Mouse (Mus musculus): Measurements from ENCODE around the gene 3110009E18Rik. TPM values are rescaled to one million over a fixed set of nuclear protein-coding genes. Genes with fewer than 3 reads are reported as not detected.

Gene 3110009E18Rik
- polyA plus RNA-seq, 1 experiment from 2014 or later, result 12.5 TPM

GRCm38 (mm10) chr1:120121930-120122530 lies 1.0 kb downstream of the 3110009E18Rik start:
- TF ChIP-seq CTCF (IDR thresholded peaks at IDR 0.05), result no peak
- no peak for TF ChIP-seq EP300 (IDR thresholded peaks at IDR 0.05)
- ATAC-seq, result no peak
- Histone ChIP-seq H3K27me3 (replicated peaks; ENCODE audit: insufficient read depth, low read length) (no peaks in the 10 kb centered on the region), H3K4me3 (ENCODE audit: low read depth, low read length) (peak overlapping the region; percentile 51), H3K9me3 (ENCODE audit: low read length) (no peaks in the 10 kb centered on the region), H3K27ac (ENCODE audit: low read length) (peak overlapping the region; percentile 91), H3K4me1 (ENCODE audit: insufficient read depth, low read depth, low read length) (peaks cover 13% of the 10 kb centered on the region; the same call in 1 of the 2 replicates), H3K36me3 (ENCODE audit: insufficient read depth, low read length) (no peaks in the 10 kb centered on the region), H3K9ac (replicated peaks; ENCODE audit: low read depth) (peak overlapping the region; percentile 39; the same call in 1 of the 2 replicates), H3K4me2 (replicated peaks; ENCODE audit: low read depth, low read length) (peak overlapping the region; percentile 71)
- 88% methylated on average over 9 of the region's 9 CpGs for WGBS
- DNase-seq (ENCODE audit: low spot score), result no peak

- Histone ChIP-seq H3K9me3 (ENCODE audit: low read length) (no peaks in the 10 kb centered on the region), H3K36me3 (ENCODE audit: insufficient read depth, low read length) (no peaks in the 10 kb centered on the region), H3K4me1 (ENCODE audit: insufficient read depth, low read depth, low read length) (peaks cover 13% of the 10 kb centered on the region; the same call in 1 of the 2 replicates), H3K9ac (replicated peaks; ENCODE audit: low read depth) (no peak overlapping the region), H3K27ac (ENCODE audit: low read length) (no peak overlapping the region), H3K27me3 (replicated peaks; ENCODE audit: insufficient read depth, low read length) (no peaks in the 10 kb centered on the region), H3K4me3 (ENCODE audit: low read depth, low read length) (no peak overlapping the region), H3K4me2 (replicated peaks; ENCODE audit: low read depth, low read length) (no peak overlapping the region)
- WGBS, result 90% methylated on average over 8 of the region's 8 CpGs
- no peak for DNase-seq (ENCODE audit: low spot score)
- no peak for ATAC-seq
- TF ChIP-seq CTCF (IDR thresholded peaks at IDR 0.05) (no peak), EP300 (IDR thresholded peaks at IDR 0.05) (no peak)
These were observed 1.8 kb downstream of the 3110009E18Rik start for GRCm38 (mm10) chr1:120122634-120123383.

GRCm38 (mm10) chr1:120124839-120125238 lies 3.9 kb downstream of the 3110009E18Rik start:
- ATAC-seq (no peak), DNase-seq (ENCODE audit: low spot score) (no peak)
- TF ChIP-seq CTCF (IDR thresholded peaks at IDR 0.05), result no peak
- TF ChIP-seq EP300 (IDR thresholded peaks at IDR 0.05), result no peak
- H3K4me2 ChIP-seq (replicated peaks; ENCODE audit: low read depth, low read length), result no peak overlapping the region
- no peaks in the 10 kb centered on the region for H3K36me3 ChIP-seq (ENCODE audit: insufficient read depth, low read length)
- no peak overlapping the region for H3K4me3 ChIP-seq (ENCODE audit: low read depth, low read length)
- peaks cover 4% of the 10 kb centered on the region; the same call in 1 of the 2 replicates for H3K4me1 ChIP-seq (ENCODE audit: insufficient read depth, low read depth, low read length)
- no peak overlapping the region for H3K9ac ChIP-seq (replicated peaks; ENCODE audit: low read depth)
- H3K9me3 ChIP-seq (ENCODE audit: low read length), result no peaks in the 10 kb centered on the region
- H3K27me3 ChIP-seq (replicated peaks; ENCODE audit: insufficient read depth, low read length), result no peaks in the 10 kb centered on the region
- H3K27ac ChIP-seq (ENCODE audit: low read length), result no peak overlapping the region
- 59% methylated on average over 4 of the region's 4 CpGs for WGBS

GRCm38 (mm10) chr1:120125471-120125870 lies 4.5 kb downstream of the 3110009E18Rik start:
- H3K27me3 ChIP-seq (replicated peaks; ENCODE audit: insufficient read depth, low read length), result no peaks in the 10 kb centered on the region
- H3K9me3 ChIP-seq (ENCODE audit: low read length), result no peaks in the 10 kb centered on the region
- H3K27ac ChIP-seq (ENCODE audit: low read length), result no peak overlapping the region
- H3K4me2 ChIP-seq (replicated peaks; ENCODE audit: low read depth, low read length), result no peak overlapping the region
- no peak for TF ChIP-seq CTCF (IDR thresholded peaks at IDR 0.05)
- no peak for TF ChIP-seq EP300 (IDR thresholded peaks at IDR 0.05)
- DNase-seq (ENCODE audit: low spot score) (peak; percentile 22), ATAC-seq (no peak)
- 46% methylated on average over 6 of the region's 6 CpGs for WGBS
- H3K36me3 ChIP-seq (ENCODE audit: insufficient read depth, low read length), result no peaks in the 10 kb centered on the region
- H3K4me1 ChIP-seq (ENCODE audit: insufficient read depth, low read depth, low read length), result no peaks in the 10 kb centered on the region
- H3K9ac ChIP-seq (replicated peaks; ENCODE audit: low read depth), result no peak overlapping the region
- H3K4me3 ChIP-seq (ENCODE audit: low read depth, low read length), result no peak overlapping the region

GRCm38 (mm10) chr1:120126318-120126717 lies 5.3 kb downstream of the 3110009E18Rik start:
- ATAC-seq, result no peak
- 65% methylated on average over 9 of the region's 9 CpGs for WGBS
- Histone ChIP-seq H3K9ac (replicated peaks; ENCODE audit: low read depth) (no peak overlapping the region), H3K4me2 (replicated peaks; ENCODE audit: low read depth, low read length) (no peak overlapping the region), H3K4me3 (ENCODE audit: low read depth, low read length) (no peak overlapping the region), H3K9me3 (ENCODE audit: low read length) (no peaks in the 10 kb centered on the region), H3K27ac (ENCODE audit: low read length) (no peak overlapping the region), H3K36me3 (ENCODE audit: insufficient read depth, low read length) (no peaks in the 10 kb centered on the region), H3K27me3 (replicated peaks; ENCODE audit: insufficient read depth, low read length) (no peaks in the 10 kb centered on the region), H3K4me1 (ENCODE audit: insufficient read depth, low read depth, low read length) (no peaks in the 10 kb centered on the region)
- DNase-seq (ENCODE audit: low spot score), result no peak
- TF ChIP-seq CTCF (IDR thresholded peaks at IDR 0.05) (no peak), EP300 (IDR thresholded peaks at IDR 0.05) (no peak)

- no peak for ATAC-seq
- no peak overlapping the region for H3K9ac ChIP-seq (replicated peaks; ENCODE audit: low read depth)
- H3K4me3 ChIP-seq (ENCODE audit: low read depth, low read length), result no peak overlapping the region
- no peak overlapping the region for H3K27ac ChIP-seq (ENCODE audit: low read length)
- WGBS, result 79% methylated on average over 1 of the region's 1 CpGs
- no peak for DNase-seq (ENCODE audit: low spot score)
- TF ChIP-seq EP300 (IDR thresholded peaks at IDR 0.05) (no peak), CTCF (IDR thresholded peaks at IDR 0.05) (no peak)
- H3K4me1 ChIP-seq (ENCODE audit: insufficient read depth, low read depth, low read length), result no peaks in the 10 kb centered on the region
- no peaks in the 10 kb centered on the region for H3K36me3 ChIP-seq (ENCODE audit: insufficient read depth, low read length)
- no peaks in the 10 kb centered on the region for H3K27me3 ChIP-seq (replicated peaks; ENCODE audit: insufficient read depth, low read length)
- H3K9me3 ChIP-seq (ENCODE audit: low read length), result no peaks in the 10 kb centered on the region
- H3K4me2 ChIP-seq (replicated peaks; ENCODE audit: low read depth, low read length), result no peak overlapping the region
These were observed 11.4 kb downstream of the 3110009E18Rik start for GRCm38 (mm10) chr1:120132376-120132775.

Data from lung, postnatal 0 days (tissue).